Mouse (Mus musculus) brain, adult 10 weeks (tissue): ENCODE data around the gene Elf1. TPM values are rescaled to one million over a fixed set of nuclear protein-coding genes. Genes with fewer than 3 reads are reported as not detected.

Experiments used
- polyA plus RNA-seq: library from polyadenylated mRNA; stranded (reverse); fragments of 350-450 nt; fragmentation: Illumina TruSeq; extraction: RNeasy Lipid Tissue Mini Kit (QIAGEN cat#74804); gene quantifications from one replicate; pipeline ENCODE4 v1.2.3, GENCODE M21; 2015; ENCODE audit warnings: low read depth, low replicate concordance

The Elf1 gene
- 5.1 TPM for polyA plus RNA-seq

DNA sequence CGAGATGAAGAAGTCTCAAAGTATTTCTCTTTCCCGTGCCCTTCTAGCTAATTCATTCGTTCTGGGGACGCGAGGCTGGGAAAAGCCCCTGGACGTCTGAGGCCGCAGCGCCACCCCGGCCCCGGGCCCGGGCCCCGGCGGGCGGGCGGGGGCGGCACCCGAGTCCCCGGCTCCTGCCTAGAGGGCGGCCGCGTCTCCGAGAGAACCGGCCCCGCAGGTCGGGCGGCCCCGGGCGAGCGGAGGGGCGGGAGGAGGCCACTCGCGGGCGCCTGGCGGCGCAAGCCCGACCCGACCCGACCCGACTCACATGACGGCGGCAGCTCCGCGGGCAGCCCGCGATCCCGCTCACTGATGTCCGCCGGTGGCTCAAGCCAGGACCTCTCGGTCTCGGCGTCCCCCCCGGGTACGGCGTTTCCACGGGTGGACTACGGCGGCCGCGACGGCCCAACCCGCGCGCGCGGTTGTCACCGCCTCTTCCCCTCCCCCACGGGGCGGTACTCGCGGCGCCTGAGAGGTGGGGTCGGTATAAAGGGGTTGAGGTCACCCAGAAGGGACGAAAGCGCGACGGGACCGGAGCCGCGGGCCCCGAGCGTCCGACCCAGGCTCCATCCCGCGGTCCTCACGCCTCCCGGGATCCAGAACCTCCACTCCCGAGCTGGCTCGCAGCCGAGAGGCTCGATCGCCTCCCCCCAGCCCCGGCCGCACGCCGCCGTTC lies at the start of gene Elf1:
Gene Elf1, plus strand, starts transcription at position 571 of the 715 bp plus-strand sequence.

DNA sequence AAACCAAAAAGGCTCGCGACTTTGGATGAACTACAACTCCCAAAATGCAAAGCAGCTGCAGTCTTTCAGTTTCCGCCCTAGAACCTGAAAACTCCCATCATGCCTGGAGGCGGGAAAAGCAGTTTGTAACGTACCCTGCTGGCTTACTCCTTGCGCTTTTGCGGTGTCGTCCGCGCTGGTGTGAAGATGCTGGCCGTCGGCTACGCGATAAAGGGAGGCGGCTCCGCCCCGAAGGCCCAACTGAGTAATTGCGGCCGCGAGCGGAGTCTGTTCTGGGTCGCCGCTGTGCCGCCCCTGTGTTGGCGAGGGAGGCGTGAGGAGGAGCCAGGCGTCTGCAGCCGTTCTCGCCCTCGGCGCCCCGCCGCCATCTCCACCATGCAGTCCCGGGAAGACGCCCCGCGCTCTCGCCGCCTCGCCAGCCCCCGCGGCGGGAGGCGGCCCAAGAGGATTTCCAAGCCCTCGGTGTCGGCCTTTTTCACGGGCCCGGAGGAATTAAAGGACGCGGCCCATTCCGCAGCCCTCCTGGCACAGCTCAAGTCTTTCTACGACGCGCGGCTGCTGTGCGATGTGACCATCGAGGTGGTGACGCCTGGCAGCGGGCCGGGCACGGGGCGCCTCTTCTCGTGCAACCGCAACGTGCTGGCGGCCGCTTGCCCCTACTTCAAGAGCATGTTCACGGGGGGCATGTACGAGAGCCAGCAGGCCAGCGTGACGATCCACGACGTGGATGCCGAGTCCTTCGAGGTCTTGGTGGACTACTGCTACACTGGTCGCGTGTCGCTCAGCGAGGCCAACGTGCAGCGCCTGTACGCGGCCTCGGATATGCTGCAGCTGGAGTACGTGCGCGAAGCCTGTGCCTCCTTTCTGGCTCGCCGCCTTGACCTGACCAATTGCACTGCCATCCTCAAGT lies 29.1 kb upstream of the Elf1 start, which contains the start of gene Kbtbd6:
Gene Kbtbd6, plus strand, starts transcription at position 155 of the 910 bp plus-strand sequence.

DNA sequence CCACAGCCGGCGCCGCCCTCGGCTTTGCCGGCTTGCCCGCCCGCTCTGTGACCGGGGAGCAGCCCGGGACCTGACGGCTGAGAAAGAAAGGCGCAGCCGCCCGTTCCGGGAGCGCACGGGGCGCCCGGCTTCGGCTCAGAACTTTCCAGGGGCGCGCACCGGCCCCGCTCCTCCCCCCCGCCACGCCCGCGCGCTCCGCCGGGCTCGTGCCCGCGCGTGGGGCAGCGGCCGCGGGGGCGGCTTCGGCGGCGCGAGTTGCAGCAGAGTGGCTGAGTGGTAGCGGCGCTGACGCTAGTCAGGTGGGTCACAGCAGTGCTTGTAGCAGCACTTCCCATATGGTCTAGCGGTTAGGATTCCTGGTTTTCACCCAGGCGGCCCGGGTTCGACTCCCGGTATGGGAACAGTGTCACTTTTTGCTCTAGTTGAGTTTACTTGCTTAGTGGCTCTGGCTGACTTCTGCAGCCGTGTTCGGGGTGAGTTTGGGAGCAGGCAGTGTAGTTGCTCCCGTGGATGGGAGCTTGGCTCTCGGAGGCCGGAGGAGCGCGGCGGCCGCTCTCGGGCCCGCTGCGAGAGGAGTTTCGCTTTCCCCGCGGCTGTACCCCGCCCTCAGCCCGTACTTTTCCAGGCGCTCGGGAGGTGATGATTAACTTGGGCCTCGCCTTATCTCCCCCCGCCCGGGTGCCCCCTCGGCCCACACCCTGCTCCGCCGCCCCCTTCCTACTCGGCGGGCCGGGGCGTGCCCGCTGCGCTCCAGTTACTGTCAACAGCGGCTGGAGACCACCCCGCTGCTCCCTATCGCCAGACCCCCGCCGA lies 551 bp downstream of the Elf1 start, which contains the start of gene Wbp4:
Gene Wbp4, minus strand, starts transcription at position 182 of the 813 bp plus-strand sequence.

DNA sequence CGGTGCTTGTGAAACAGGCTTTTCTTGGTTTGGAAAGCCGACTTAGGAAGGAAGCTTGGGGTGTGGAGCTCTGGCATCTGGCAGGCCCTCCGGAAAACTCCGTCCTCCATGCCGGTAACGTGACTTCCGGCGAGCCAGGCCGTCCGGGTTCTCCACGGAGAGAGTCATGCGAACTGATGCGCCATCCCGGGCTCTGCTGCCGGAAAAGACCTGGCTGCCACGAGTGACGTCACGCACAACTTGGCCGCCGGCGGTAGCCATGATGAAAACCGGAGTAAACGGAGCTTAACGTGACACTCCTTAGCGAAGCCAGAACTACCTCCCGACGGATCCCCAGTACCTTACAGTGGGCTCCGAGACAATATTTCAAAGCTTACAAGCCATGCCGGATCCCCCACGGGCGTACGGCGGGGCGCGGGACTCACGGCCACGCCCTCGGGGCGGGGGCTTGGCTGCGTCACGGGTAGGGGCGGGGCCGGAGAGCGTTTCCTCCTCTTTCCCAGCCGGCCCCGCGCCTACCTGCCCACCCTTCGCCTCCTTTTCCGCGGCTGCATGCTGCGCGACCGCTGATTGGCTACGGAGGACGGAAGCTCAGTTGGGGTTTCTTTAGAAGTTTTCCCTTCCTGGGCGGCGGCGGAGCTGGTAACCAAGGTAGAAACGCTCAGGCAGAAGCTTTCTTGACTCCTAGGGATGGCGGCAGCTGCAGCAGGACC lies 106.3 kb downstream of the Elf1 start, which contains the start of gene Sugt1:
Gene Sugt1, plus strand, starts transcription at position 553 of the 713 bp plus-strand sequence.

Other genes starting within 250 kb of the Elf1 start
- gene Zfp957, start 233.8 kb upstream of the Elf1 start, polyA plus RNA-seq = not detected
- gene Rgcc, start 179.5 kb upstream of the Elf1 start, polyA plus RNA-seq = 45.4 TPM
- gene Naa16, start 90.4 kb upstream of the Elf1 start, polyA plus RNA-seq = 7.1 TPM
- 10.9 TPM for gene Mtrf1, start 83.4 kb upstream of the Elf1 start, polyA plus RNA-seq
- gene Kbtbd7, start 54.7 kb upstream of the Elf1 start, polyA plus RNA-seq = 30.2 TPM
- gene Kbtbd6, start 29.4 kb upstream of the Elf1 start, polyA plus RNA-seq = 0.94 TPM
- gene Wbp4, start 326 bp downstream of the Elf1 start, polyA plus RNA-seq = 41.8 TPM
- 98.0 TPM for gene Sugt1, start 106.5 kb downstream of the Elf1 start, polyA plus RNA-seq
- 2.6 TPM for gene Cnmd, start 181.0 kb downstream of the Elf1 start, polyA plus RNA-seq